Mouse (Mus musculus) hematopoietic stem cell, adult 5-6 weeks (primary cell): ENCODE data around the gene Tbx6. TPM values are rescaled to one million over a fixed set of nuclear protein-coding genes. Genes with fewer than 3 reads are reported as not detected.

Experiments
- ATAC-seq, 2 experiments: fragments of 125-278 bp in 1 of 2; replicated peaks in 1 of 2; 2 replicates each; pipeline ENCODE4 v1.8.0; 2016 to 2017; ENCODE audit warnings: inconsistent platforms in 2 of 2, mild to moderate bottlenecking in 2 of 2, moderate number of reproducible peaks in 2 of 2, low read depth in 1 of 2, moderate TSS enrichment in 1 of 2; ENCODE audit not compliant: low FRiP score in 2 of 2, poor library complexity in 2 of 2, severe bottlenecking in 2 of 2, insufficient read depth in 1 of 2, low TSS enrichment in 1 of 2
- total RNA-seq: library from RNA; stranded (forward); fragments of 172-1452, 232-1000 nt; gene quantifications from 2 replicates; pipeline ENCODE4 v1.2.3, GENCODE M21; 2017

Gene Tbx6
- total RNA-seq, 1 experiment from 2014 or later: not detected

DNA sequence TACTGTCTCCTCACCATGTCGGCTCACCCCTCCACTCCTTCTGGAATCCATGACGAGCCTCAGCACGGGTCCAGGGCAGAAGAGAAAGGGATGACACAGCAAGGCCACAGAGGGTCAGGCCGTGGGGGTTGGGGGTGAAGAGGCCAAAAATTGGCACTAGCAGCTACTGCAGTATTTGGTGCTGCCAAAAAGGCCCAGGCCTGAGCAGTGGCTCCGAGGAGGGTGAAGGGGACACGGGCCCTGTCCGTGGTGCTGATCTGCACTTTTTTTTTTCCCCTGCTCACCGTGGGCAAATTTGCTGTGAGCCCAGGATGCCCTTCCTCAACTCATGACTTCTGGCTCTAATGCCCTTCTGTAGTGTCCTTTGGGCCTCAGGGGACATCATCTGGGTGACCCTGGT, 44.1 kb downstream of the Tbx6 start:
- ATAC-seq: peak in 1 of 2 experiments; percentile 31; a peak in 2 of 4 replicates

DNA sequence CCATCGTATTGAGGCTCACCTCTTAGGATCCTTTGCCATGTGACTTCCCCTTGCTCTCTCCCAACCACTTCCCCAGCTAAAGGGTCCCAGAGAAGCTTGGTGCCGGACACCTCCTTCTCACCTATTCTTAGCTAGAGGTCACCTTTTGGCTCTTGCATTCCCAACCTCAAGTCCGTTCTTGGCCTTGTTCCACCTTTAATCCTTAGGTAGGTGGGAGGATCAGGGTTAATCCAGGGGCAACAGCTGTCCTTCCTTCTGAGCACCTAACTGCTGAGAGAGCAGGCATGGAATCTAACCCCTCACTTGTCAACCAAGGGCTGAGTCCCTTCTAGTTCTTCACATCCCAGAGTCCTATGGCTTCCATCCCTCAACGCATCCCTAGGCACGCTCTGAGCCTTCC, 44.7 kb downstream of the Tbx6 start:
- ATAC-seq: no peak

DNA sequence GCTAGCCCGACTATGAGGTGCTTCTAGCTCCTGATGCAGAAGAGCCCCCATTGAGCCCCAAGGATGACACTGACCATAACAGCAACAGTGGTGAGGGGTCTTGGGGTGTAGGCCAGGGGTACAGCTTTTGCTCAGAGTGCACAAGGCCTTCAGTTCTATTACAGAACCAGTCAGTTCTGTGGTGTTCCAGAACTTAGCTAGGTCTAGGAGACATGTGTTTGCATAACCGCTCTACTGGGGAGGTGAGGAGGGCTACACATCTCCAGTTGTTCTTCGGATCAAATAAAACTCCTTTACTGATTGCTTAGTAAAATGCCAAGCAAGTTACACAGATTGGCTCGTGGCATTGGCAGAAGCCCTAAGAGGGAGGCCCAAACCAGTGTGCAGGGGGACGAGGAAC, 50.3 kb downstream of the Tbx6 start, which contains the start of gene 4930451I11Rik:
4930451I11Rik (minus strand) TSS at position 101 of the 400 bp plus-strand sequence.
- no peak for ATAC-seq

DNA sequence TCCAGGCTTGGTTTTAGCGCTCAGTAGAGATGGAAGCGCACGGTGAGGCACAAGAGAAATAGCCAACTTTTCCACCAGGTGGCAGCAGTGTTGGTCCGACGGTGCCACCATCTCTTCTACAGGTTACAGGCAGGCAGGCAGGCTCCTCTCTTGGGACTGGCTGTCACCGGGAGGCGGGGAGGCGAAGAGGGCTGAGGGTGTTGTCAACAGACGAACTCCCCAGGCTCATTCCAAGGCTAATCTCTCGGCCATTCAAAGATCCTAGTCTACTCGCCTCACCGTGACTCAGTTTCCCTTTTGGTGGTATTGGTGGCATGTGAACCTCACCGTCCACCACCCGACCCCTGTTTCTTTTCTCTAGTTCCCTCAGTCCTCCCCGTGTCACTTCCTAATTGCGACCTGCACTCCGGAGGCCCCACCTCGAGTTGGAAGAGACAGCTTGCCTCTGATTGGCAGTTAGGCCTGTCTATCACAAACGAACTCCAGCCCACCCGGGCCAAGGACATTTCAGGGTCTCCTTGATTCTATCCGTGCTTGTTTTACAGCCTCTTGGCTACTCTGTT, 50.8 kb downstream of the Tbx6 start:
- ATAC-seq: peak; percentile 94 to 97

DNA sequence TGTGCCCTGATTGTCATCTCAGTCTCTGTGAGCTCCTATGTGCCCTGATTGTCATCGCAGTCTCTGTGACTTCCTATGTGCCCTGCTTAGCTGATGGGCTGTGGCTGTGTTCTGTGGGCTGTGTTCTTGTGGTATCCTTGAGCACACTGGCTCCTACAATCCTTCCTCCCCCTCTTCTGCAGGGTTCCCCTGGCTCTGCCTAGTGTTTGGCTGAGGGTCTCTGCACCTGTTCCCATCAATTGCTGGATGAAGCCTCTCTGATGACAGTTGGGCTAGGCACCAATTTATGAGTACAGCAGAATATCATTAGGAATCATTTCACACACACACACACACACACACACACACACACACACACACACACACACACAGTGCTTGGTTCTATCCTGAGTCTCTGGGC, 52.0 kb downstream of the Tbx6 start:
- no peak for ATAC-seq

Other genes starting within 250 kb of the Tbx6 start
- gene Eif3c, start 215.1 kb upstream of the Tbx6 start, total RNA-seq: 187 and 207 TPM in 2 replicates
- 24.8 and 26.0 TPM in 2 replicates for gene Apobr, start 196.5 kb upstream of the Tbx6 start, total RNA-seq
- gene Cln3, start 195.7 kb upstream of the Tbx6 start, total RNA-seq: 26.1 and 57.4 TPM in 2 replicates
- 3.2 and 3.6 TPM in 2 replicates for gene Il27, start 186.5 kb upstream of the Tbx6 start, total RNA-seq
- gene Nupr1, start 150.6 kb upstream of the Tbx6 start, total RNA-seq: 6.2 and 6.6 TPM in 2 replicates
- 33.2 and 46.9 TPM in 2 replicates for gene Sgf29, start 132.2 kb upstream of the Tbx6 start, total RNA-seq
- 8.2 and 17.1 TPM in 2 replicates for gene Sult1a1, start 105.1 kb upstream of the Tbx6 start, total RNA-seq
- 73.1 and 88.6 TPM in 2 replicates for gene Bola2, start 86.1 kb upstream of the Tbx6 start, total RNA-seq
- gene Slx1b, start 85.7 kb upstream of the Tbx6 start, total RNA-seq: 4.1 and 6.3 TPM in 2 replicates
- 352 and 456 TPM in 2 replicates for gene Coro1a, start 73.7 kb upstream of the Tbx6 start, total RNA-seq
- gene Mapk3, start 21.9 kb upstream of the Tbx6 start, total RNA-seq: 32.4 and 35.8 TPM in 2 replicates
- 3.3 and 16.4 TPM in 2 replicates for gene Gdpd3, start 15.1 kb upstream of the Tbx6 start, total RNA-seq
- gene Ypel3, start 4.5 kb upstream of the Tbx6 start, total RNA-seq: 50.3 and 74.9 TPM in 2 replicates
- 119 and 131 TPM in 2 replicates for gene Ppp4c, start 11.0 kb downstream of the Tbx6 start, total RNA-seq
- gene Fam57b, start 16.2 kb downstream of the Tbx6 start, total RNA-seq: not detected in 2 replicates
- gene 4930451I11Rik, start 50.2 kb downstream of the Tbx6 start, total RNA-seq: not detected in 2 replicates
- gene Doc2a, start 65.9 kb downstream of the Tbx6 start, total RNA-seq: not detected in 2 replicates
- 128 and 398 TPM in 2 replicates for gene Hirip3, start 80.5 kb downstream of the Tbx6 start, total RNA-seq
- gene Ino80e, start 80.9 kb downstream of the Tbx6 start, total RNA-seq: 33.2 and 35.6 TPM in 2 replicates
- gene Taok2, start 103.2 kb downstream of the Tbx6 start, total RNA-seq: 31.7 and 32.7 TPM in 2 replicates
- gene Tmem219, start 141.4 kb downstream of the Tbx6 start, total RNA-seq: 14.5 and 25.6 TPM in 2 replicates
- 9.3 and 15.8 TPM in 2 replicates for gene Kctd13, start 147.4 kb downstream of the Tbx6 start, total RNA-seq
- gene Asphd1, start 168.1 kb downstream of the Tbx6 start, total RNA-seq: not detected in 2 replicates
- 0.25 and 0.63 TPM in 2 replicates for gene Sez6l2, start 169.1 kb downstream of the Tbx6 start, total RNA-seq
- 33.1 and 56.3 TPM in 2 replicates for gene Cdipt, start 194.4 kb downstream of the Tbx6 start, total RNA-seq
- gene Cdiptos, start 194.6 kb downstream of the Tbx6 start, total RNA-seq: 1.6 and 2.3 TPM in 2 replicates
- gene Mvp, start 233.1 kb downstream of the Tbx6 start, total RNA-seq: 26.2 and 39.0 TPM in 2 replicates
- gene Pagr1b, start 235.0 kb downstream of the Tbx6 start, total RNA-seq: not detected in 2 replicates
- gene Pagr1a, start 235.9 kb downstream of the Tbx6 start, total RNA-seq: 3.7 and 9.9 TPM in 2 replicates
- 35.6 and 38.7 TPM in 2 replicates for gene Gm42742, start 239.6 kb downstream of the Tbx6 start, total RNA-seq
- gene Prrt2, start 239.7 kb downstream of the Tbx6 start, total RNA-seq: 0.30 and 0.69 TPM in 2 replicates
- 53.3 and 65.4 TPM in 2 replicates for gene Maz, start 245.6 kb downstream of the Tbx6 start, total RNA-seq